Mouse (Mus musculus) spleen, adult 2 months (tissue): ENCODE measurements around the gene Gm21830.

Experiments used
- CTCF ChIP-seq: fragments of 200-500 bp; IDR thresholded peaks from 2 replicates; pipeline ENCODE4 v1.5.1; 2011; ENCODE audit warnings: mild to moderate bottlenecking, inconsistent platforms; ENCODE audit not compliant: insufficient read depth, insufficient read length, insufficient replicate concordance; ENCODE audit errors: extremely low read depth
- POLR2A ChIP-seq: fragments of 200-500 bp; IDR thresholded peaks from 2 replicates; pipeline ENCODE4 v1.6.1; 2011; ENCODE audit warnings: low read depth, low read length, inconsistent platforms

GRCm38 (mm10) chr2:67445780-67446179 lies 32.3 kb downstream of the Gm21830 start, which contains the start of gene Xirp2:
- TF ChIP-seq CTCF (no peak), POLR2A (no peak)
